Mouse (Mus musculus) cerebellum, adult (tissue): ENCODE measurements around the gene Dnaic2.

Source experiments
- ATAC-seq: cut with Nextera tagmentation; 2 replicates; pipeline ENCODE4 v1.9.2; 2017; ENCODE audit warnings: mild to moderate bottlenecking, moderate library complexity, mixed read lengths; ENCODE audit not compliant: insufficient number of reproducible peaks, low FRiP score, low TSS enrichment

The Dnaic2 gene

GRCm38 (mm10) chr11:114795231-114795746, 68.1 kb downstream of the Dnaic2 start:
- peak; percentile 54; the same call in 1 of the 2 replicates for ATAC-seq

GRCm38 (mm10) chr11:114795848-114796322, 68.7 kb downstream of the Dnaic2 start, which contains the start of gene Btbd17:
Gene Btbd17, minus strand, starts transcription at chr11:114795945.
- peak; percentile 23 for ATAC-seq

GRCm38 (mm10) chr11:114797176-114797575, 70.0 kb downstream of the Dnaic2 start:
- no peak for ATAC-seq

- ATAC-seq: no peak
These were observed 70.8 kb downstream of the Dnaic2 start for GRCm38 (mm10) chr11:114797981-114798380.

- no peak for ATAC-seq
These were observed 71.4 kb downstream of the Dnaic2 start, which contains the start of gene Gpr142 for GRCm38 (mm10) chr11:114798624-114799023. Gene Gpr142, plus strand, starts transcription at chr11:114798924.

GRCm38 (mm10) chr11:114801906-114802305, 74.7 kb downstream of the Dnaic2 start:
- ATAC-seq: no peak

GRCm38 (mm10) chr11:114802540-114803267, 75.5 kb downstream of the Dnaic2 start:
- no peak for ATAC-seq

GRCm38 (mm10) chr11:114803990-114804389, 76.8 kb downstream of the Dnaic2 start:
- ATAC-seq: no peak

GRCm38 (mm10) chr11:114807025-114807424, 79.8 kb downstream of the Dnaic2 start:
- ATAC-seq: no peak
